Mouse (Mus musculus) spleen, embryonic (tissue): ENCODE results near the gene Zfp449.
"Not testable (repeated sequence)": the region's sequence is repeated elsewhere in the genome, so short reads cannot be mapped to it uniquely, and the experiment has no call there.

Experiments
- CTCF ChIA-PET: fragments of 350-600 bp; sonication (Branson Sonifier 250); formaldehyde crosslinking; loops from one replicate; lab custom pipeline; 2022; lab: Charles Lee

Gene Zfp449

GRCm38 (mm10) chrX:56346176-56346931 lies at the start of gene Zfp449:
Gene Zfp449 (plus strand): TSS chrX:56346400.
- CTCF ChIA-PET = no interaction called here

- CTCF ChIA-PET = no interaction called here
Measured at GRCm38 (mm10) chrX:56307597-56307996, 38.6 kb upstream of the Zfp449 start.

- CTCF ChIA-PET = no interaction called here
Measured at GRCm38 (mm10) chrX:56312813-56313212, 33.4 kb upstream of the Zfp449 start.

- CTCF ChIA-PET = no interaction called here
Measured at GRCm38 (mm10) chrX:56322096-56322495, 24.1 kb upstream of the Zfp449 start.

- CTCF ChIA-PET = no interaction called here
Measured at GRCm38 (mm10) chrX:56322731-56323130, 23.5 kb upstream of the Zfp449 start.

GRCm38 (mm10) chrX:56332046-56332445 lies 14.2 kb upstream of the Zfp449 start:
- CTCF ChIA-PET = no interaction called here

GRCm38 (mm10) chrX:56340305-56340704 lies 5.9 kb upstream of the Zfp449 start:
- CTCF ChIA-PET = no interaction called here

GRCm38 (mm10) chrX:56342921-56343320 lies 3.3 kb upstream of the Zfp449 start:
- CTCF ChIA-PET = no interaction called here

GRCm38 (mm10) chrX:56346932-56347253 lies 693 bp downstream of the Zfp449 start:
- CTCF ChIA-PET = no interaction called here

- CTCF ChIA-PET = not testable (repeated sequence)
Measured at GRCm38 (mm10) chrX:56374431-56375128, 28.4 kb downstream of the Zfp449 start, which contains the start of gene Smim10l2a. Gene Smim10l2a (plus strand): TSS chrX:56374586.

GRCm38 (mm10) chrX:56380852-56381251 lies 34.7 kb downstream of the Zfp449 start:
- CTCF ChIA-PET = no interaction called here

GRCm38 (mm10) chrX:56384142-56384541 lies 37.9 kb downstream of the Zfp449 start:
- CTCF ChIA-PET = no interaction called here

- CTCF ChIA-PET = no interaction called here
Measured at GRCm38 (mm10) chrX:56404646-56405045, 58.4 kb downstream of the Zfp449 start.

GRCm38 (mm10) chrX:56405482-56405881 lies 59.3 kb downstream of the Zfp449 start:
- CTCF ChIA-PET = no interaction called here

GRCm38 (mm10) chrX:56406128-56406527 lies 59.9 kb downstream of the Zfp449 start:
- CTCF ChIA-PET = no interaction called here
